Mouse (Mus musculus): Measurements from ENCODE around the gene Emc9. TPM values are rescaled to one million over a fixed set of nuclear protein-coding genes. Genes with fewer than 3 reads are reported as not detected.

The Emc9 gene
- total RNA-seq (2015; ENCODE audit: low replicate concordance) (11.7 and 19.8 TPM in 2 replicates), total RNA-seq (2017; ENCODE audit: low replicate concordance) (3.3 and 14.8 TPM in 2 replicates)

- ATAC-seq (replicated peaks; ENCODE audit: low FRiP score, poor library complexity, severe bottlenecking): peak; percentile 85
These were observed at the start of gene Emc9 for GRCm38 (mm10) chr14:55584702-55585565. Gene Emc9, minus strand, starts transcription at chr14:55585302.

GRCm38 (mm10) chr14:55629312-55629711, 44.2 kb upstream of the Emc9 start:
- ATAC-seq (replicated peaks; ENCODE audit: low FRiP score, poor library complexity, severe bottlenecking): peak; percentile 72

- ATAC-seq (replicated peaks; ENCODE audit: low FRiP score, poor library complexity, severe bottlenecking): peak; percentile 43; the same call in 1 of the 2 replicates
These were observed 43.1 kb upstream of the Emc9 start for GRCm38 (mm10) chr14:55628077-55628827.

- ATAC-seq (replicated peaks; ENCODE audit: low FRiP score, poor library complexity, severe bottlenecking): peak; percentile 60
These were observed 33.5 kb upstream of the Emc9 start for GRCm38 (mm10) chr14:55618486-55619195.

- peak; percentile 84 for ATAC-seq (replicated peaks; ENCODE audit: low FRiP score, poor library complexity, severe bottlenecking)
These were observed 32.7 kb upstream of the Emc9 start, which contains the start of gene Rec8 for GRCm38 (mm10) chr14:55617822-55618221. Gene Rec8, plus strand, starts transcription at chr14:55618037.

- ATAC-seq (replicated peaks; ENCODE audit: low FRiP score, poor library complexity, severe bottlenecking): no peak
These were observed 31.7 kb upstream of the Emc9 start for GRCm38 (mm10) chr14:55616844-55617243.

- ATAC-seq (replicated peaks; ENCODE audit: low FRiP score, poor library complexity, severe bottlenecking): no peak
These were observed 30.8 kb upstream of the Emc9 start for GRCm38 (mm10) chr14:55615876-55616275.

GRCm38 (mm10) chr14:55614565-55615178, 29.6 kb upstream of the Emc9 start:
- ATAC-seq (replicated peaks; ENCODE audit: low FRiP score, poor library complexity, severe bottlenecking): peak; percentile 46

- no peak for ATAC-seq (replicated peaks; ENCODE audit: low FRiP score, poor library complexity, severe bottlenecking)
These were observed 28.2 kb upstream of the Emc9 start for GRCm38 (mm10) chr14:55613346-55613745.

GRCm38 (mm10) chr14:55608339-55608738, 23.2 kb upstream of the Emc9 start:
- no peak for ATAC-seq (replicated peaks; ENCODE audit: low FRiP score, poor library complexity, severe bottlenecking)

GRCm38 (mm10) chr14:55605743-55606459, 20.8 kb upstream of the Emc9 start:
- 0 out of 2 replicates have a peak, but pooled peaks have one; percentile 27 for ATAC-seq (replicated peaks; ENCODE audit: low FRiP score, poor library complexity, severe bottlenecking)

GRCm38 (mm10) chr14:55604823-55605222, 19.7 kb upstream of the Emc9 start:
- ATAC-seq (replicated peaks; ENCODE audit: low FRiP score, poor library complexity, severe bottlenecking): no peak

- peak; percentile 89 for ATAC-seq (replicated peaks; ENCODE audit: low FRiP score, poor library complexity, severe bottlenecking)
These were observed 18.8 kb upstream of the Emc9 start for GRCm38 (mm10) chr14:55603633-55604576.

GRCm38 (mm10) chr14:55603271-55603632, 18.1 kb upstream of the Emc9 start, which contains the start of gene Irf9:
Gene Irf9, plus strand, starts transcription at chr14:55603571.
- peak; percentile 11 for ATAC-seq (replicated peaks; ENCODE audit: low FRiP score, poor library complexity, severe bottlenecking)

GRCm38 (mm10) chr14:55598521-55599390, 13.7 kb upstream of the Emc9 start:
- ATAC-seq (replicated peaks; ENCODE audit: low FRiP score, poor library complexity, severe bottlenecking): no peak

GRCm38 (mm10) chr14:55596036-55596690, 11.1 kb upstream of the Emc9 start:
- no peak for ATAC-seq (replicated peaks; ENCODE audit: low FRiP score, poor library complexity, severe bottlenecking)
